Mouse (Mus musculus) mesoderm, embryonic 11.5 days (tissue): ENCODE results near the gene Ralgapa2.

Experiments
- DNase-seq: peaks from one replicate; pipeline ENCODE4 v3.0.0-alpha.2; 2012; ENCODE audit warnings: low read depth, low spot score

The Ralgapa2 gene

GRCm38 (mm10) chr2:146259787-146260560, 252.2 kb downstream of the Ralgapa2 start:
- no peak for DNase-seq

GRCm38 (mm10) chr2:146258736-146259469, 253.2 kb downstream of the Ralgapa2 start:
- DNase-seq: no peak

DNA sequence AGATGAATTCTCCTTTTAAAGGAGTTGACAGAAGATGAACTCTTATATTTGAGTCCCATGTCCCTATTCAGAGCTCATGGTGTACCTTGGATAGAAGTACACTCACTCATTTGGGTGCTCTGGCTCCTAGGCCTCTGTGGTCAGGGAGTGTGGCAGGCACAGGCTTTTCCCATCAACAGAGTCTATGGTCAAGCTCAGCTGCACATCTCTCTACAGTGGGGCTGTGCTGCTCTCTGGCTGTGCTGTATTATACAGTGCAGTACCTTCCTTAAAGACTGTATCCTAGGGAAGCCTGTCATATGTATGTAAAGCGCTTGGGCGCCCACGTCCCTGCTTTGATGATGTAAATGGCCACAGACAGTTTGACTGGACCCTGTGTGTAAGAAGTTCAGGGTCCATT, 254.5 kb downstream of the Ralgapa2 start:
- no peak for DNase-seq

DNA sequence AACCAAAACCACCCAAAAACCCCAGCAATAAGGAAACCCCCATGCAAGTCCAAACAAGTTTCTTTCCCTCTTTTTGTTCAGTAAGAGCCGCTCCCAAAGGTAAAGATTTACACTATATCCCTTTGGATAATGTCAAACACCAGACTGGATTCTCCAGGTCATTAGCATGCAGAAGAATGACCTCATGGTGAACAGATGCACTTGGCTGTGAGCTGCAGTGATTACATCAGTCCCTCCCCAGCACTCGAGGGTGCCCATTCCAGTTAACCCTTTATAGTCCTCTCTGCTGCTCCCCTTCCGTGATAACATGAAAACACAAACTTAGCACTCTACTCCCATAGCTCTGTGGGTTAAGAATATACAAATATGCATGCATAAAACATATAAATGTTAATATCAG, 255.1 kb downstream of the Ralgapa2 start:
- DNase-seq: no peak

DNA sequence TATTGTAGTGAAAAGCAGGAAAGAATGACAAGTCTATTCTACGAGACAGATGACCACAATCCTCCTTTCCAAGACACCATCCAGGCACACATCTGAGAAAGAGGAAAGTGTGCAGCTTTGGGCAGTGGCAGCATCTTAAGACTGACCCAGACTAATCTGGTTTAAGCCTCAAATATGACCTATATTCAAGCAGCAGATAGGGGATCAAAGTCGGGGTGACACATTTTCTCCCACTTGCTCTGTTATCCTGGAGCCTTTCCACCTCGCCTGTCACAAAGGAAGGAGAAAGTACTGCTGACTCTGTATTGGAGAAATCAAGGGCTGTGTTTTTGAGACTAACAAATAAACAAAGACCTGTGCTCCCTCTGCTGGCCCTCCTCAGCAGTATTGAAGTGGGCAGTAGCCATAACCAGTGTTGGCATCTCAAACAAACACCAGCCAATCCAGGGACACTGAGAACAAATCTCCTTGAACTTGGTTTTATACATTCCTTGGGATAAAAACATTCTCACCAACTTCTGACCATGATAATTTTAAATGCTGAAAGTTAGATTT, 255.7 kb downstream of the Ralgapa2 start:
- no peak for DNase-seq

DNA sequence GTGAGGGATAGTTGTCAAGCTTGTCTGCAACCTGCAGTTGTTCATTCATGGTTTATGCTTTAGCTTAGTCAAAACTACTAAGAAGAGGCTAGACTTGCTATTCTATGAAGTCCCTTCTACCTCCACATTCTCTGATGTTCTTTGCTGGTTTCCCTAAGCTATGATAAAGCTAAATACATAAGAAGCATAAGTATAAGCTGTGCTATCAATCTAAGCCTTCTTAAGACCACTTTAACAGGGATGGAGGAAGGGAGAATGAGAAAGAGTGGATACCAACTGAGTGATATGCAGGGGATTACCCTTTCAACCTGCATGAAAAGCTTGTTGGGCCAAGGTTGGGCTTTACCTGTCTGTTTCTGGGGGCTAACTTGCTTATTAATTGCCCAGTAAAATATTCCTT, 256.5 kb downstream of the Ralgapa2 start:
- DNase-seq: no peak

DNA sequence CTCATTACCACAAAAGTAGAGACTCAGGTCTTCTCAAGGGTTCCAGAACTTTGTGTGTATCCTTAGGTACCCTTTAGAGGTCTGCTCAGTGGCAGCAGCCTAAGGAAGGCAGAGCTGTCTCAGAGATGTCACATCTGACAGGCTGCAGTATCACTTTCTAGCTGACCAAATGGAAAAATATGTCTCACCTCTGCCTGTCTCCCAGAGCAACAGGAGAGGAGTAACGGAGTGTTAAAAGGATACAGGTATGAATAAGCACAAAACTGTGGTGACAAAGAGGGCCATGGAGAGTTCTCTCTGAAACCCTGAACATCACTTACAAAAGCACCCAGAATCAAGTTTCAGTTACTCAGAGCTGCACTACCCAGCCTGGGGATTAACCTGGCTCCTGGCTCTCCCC, 257.8 kb downstream of the Ralgapa2 start:
- DNase-seq: no peak

GRCm38 (mm10) chr2:146250236-146250904, 261.8 kb downstream of the Ralgapa2 start:
- DNase-seq: no peak

DNA sequence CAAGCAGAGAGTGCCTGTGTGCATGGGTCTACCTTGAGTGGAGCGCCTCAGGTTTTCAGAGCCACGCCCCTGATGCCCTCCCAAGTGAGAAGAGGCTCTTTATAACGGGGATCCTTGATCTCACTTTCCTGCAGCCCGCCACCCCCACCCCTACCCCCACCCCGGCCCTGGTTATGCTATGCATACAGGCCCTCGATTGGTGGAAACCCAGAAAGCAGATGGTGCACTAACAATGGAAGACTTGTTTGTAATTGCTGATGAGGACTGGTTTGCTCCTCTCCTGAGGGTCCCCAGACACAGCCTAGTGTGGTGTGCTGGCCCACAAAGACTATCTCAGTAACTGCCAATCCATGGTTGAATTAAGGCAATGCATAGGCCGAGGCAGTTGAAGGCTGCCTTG, 263.1 kb downstream of the Ralgapa2 start:
- DNase-seq: no peak

DNA sequence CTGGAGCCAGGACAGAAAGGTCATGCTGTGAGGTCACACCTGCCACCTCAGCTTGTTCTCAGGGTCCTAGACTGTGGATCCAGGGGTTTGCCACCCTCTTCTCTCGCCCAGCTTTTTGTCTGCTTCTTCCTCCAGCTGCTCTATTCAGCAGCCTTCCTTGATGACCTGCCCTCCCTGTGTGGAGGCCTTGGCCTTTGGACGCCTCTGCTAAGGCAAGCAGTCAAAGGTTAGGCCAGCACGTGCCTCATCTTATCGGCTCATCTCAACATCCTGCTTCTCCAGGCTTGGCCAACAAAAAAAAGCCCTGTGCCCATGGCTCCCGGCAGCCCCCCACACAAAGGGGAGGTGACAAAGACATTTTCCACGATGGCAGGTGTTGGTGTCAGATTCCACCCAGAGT, 264.6 kb downstream of the Ralgapa2 start:
- no peak for DNase-seq

- DNase-seq: no peak
These were observed 265.6 kb downstream of the Ralgapa2 start for GRCm38 (mm10) chr2:146246409-146247075.

DNA sequence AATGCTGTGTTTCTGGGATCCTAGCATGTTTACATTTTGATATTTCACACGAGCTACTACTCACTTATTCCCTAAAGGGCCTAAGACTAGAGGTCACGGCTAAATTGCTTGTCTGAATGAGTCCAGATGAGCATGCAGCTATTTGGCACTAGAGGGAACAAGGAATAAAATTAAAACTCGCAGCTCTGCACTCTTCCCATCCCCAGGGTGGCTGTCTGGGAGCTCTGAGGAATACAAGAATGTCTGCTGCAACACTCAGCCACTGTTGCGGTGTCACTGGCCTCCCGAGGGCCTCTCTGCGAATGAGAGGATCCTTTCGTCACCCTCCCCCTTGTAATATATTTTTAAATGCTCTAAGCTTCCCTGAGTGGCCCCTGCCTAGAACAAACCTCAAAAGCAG, 266.7 kb downstream of the Ralgapa2 start:
- no peak for DNase-seq

DNA sequence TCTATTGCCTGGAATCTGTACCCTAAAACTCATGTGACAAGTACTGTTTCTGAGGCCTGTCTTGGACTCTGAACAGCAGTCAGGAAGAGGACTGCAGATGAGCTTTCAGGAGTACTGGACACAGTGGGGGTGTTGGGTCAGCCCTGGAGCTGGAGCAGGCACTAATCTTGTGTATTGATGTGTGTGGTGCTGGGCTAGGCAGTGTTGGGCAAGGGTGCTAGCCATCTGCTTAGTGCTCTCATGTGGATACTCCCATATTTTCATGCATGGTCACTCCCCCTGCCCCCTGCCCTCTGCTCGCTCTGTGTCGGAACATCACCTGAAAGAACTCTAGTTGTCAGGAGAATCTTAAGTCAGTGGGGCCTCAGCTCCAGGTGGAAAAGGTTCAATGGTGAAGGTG, 268.1 kb downstream of the Ralgapa2 start:
- no peak for DNase-seq

GRCm38 (mm10) chr2:146239196-146239747, 272.9 kb downstream of the Ralgapa2 start:
- DNase-seq: no peak

DNA sequence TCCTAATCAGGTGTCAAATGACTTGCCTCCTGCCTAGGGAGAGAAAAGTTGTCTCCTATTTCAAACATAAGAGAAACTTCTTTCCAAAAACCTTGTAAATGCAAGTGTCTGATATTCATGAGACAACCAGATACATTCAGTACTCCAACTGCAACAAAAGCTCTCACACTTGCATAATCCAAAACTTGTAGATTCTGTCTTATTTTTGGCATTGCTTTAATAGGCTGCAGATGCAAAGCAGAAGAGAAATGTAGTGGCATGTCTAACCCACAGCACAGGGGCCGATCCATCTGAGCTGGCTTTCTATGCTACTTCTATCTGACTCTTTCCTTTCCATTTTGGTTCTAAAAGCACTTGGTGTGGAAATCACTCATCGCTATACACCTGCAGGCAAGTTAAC, 280.7 kb downstream of the Ralgapa2 start:
- no peak for DNase-seq

GRCm38 (mm10) chr2:146228435-146228834, 283.7 kb downstream of the Ralgapa2 start:
- DNase-seq: no peak

GRCm38 (mm10) chr2:146227646-146228045, 284.5 kb downstream of the Ralgapa2 start:
- DNase-seq: no peak

- DNase-seq: peak; percentile 83
These were observed 285.7 kb downstream of the Ralgapa2 start for GRCm38 (mm10) chr2:146226484-146226883.

DNA sequence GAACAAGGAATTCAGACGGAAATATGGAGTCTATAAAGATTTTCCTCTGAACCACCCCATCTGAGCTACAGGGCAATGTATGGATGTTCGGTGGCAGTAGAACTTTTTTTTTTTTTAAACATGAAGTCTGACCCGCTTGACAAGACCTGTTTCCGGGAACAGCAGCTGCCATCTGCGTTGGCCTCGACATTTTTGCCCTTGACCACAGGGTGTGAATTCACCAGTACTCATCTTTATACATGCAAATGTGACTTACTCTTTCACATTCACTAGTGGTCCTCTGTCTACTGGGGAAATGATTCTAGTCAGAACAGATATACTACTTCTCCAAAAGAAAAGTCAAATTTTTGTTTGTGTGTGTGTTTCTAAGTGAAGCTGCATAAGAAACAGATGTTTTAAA, 286.3 kb downstream of the Ralgapa2 start:
- no peak for DNase-seq

DNA sequence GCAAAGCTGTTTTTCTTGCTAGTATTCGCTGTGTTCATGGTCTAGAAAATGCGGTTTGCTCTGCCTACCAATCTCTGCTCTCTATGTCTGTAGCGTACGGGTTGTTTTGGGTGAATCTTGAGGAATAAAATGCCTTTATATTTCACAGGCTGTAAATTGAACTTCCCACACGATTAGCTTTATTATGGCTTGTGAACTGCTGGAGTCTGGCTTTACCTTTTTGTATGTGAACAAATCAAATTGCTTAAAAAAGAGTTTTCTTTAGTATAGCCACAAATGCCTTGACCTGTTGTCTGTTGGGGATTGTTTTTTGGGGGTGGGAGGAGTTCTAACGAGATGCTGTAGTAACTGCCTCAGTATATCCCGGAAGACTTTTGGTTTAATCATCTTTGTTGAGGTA, 288.0 kb downstream of the Ralgapa2 start:
- DNase-seq: no peak

GRCm38 (mm10) chr2:146223176-146223905, 288.8 kb downstream of the Ralgapa2 start:
- no peak for DNase-seq
